37 mouse cellular contexts compared by ENCODE assay signal in the genomic region with DNA sequence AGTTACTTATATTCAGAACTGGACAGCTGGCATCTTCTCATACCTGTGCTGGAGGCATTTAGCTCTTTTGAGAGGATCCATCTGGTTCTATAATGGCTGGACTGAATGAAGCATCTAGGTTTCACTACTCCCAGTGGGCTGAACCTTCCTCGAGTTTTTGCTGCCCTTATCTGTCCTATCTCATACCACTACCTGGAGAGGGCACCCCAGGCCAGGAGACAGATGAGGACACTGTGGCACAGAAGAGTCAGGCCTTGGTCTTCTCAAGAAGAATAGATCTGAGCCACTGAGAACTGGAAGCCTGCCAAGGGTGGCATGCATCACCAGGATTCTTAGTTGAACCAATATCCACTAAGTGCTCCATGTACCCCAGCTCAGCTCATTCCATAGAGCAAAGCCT. TPM values are rescaled to one million over a fixed set of nuclear protein-coding genes. Genes with fewer than 3 reads are reported as not detected.
DNase-seq lines count a peak whose midpoint lies in the region; ATAC-seq lines count a peak whose summit lies in the region.
"Had no signal": no experiment of that assay in that cellular context is flagged by ENCODE, and none has a peak within 500 bp of the region (broad histone marks: within the 10 kb centered on the region; RNA-seq: fewer than 3 reads in every experiment).

No protein-coding gene starts in this region.

- H3K9ac ChIP-seq in neural tube, embryonic 14.5 days (replicated peaks; ENCODE audit: low read depth, low read length), result no peak overlapping the region
- no peak overlapping the region for H3K9ac ChIP-seq in embryonic facial prominence, embryonic 14.5 days (ENCODE audit: low read depth, low read length)
- H3K9ac ChIP-seq: forebrain, embryonic 15.5 days; heart, embryonic 13.5 days; hindbrain, embryonic 15.5 days; intestine, embryonic 15.5 days; limb, embryonic 13.5 days; neural tube, embryonic 12.5 days had no signal

- H3K27ac ChIP-seq in neural tube, embryonic 14.5 days (ENCODE audit: low read depth, low read length), result no peak overlapping the region
- no peak overlapping the region for H3K27ac ChIP-seq in embryonic facial prominence, embryonic 14.5 days (replicated peaks; ENCODE audit: low read depth, low read length)
- H3K27ac ChIP-seq: forebrain, embryonic 10.5 days; forebrain, embryonic 15.5 days; heart, adult 2 months; heart, embryonic 13.5 days; hindbrain, embryonic 10.5 days; hindbrain, embryonic 15.5 days; intestine, embryonic 15.5 days; left cerebral cortex, adult 2 months; limb, embryonic 13.5 days; neural tube, embryonic 12.5 days had no signal

- H3K4me3 ChIP-seq in neural tube, embryonic 14.5 days (ENCODE audit: low read depth, low read length), result no peak overlapping the region
- no peak overlapping the region for H3K4me3 ChIP-seq in embryonic facial prominence, embryonic 14.5 days (ENCODE audit: low read depth, low read length)
- H3K4me3 ChIP-seq: forebrain, embryonic 10.5 days; forebrain, embryonic 15.5 days; heart, adult 2 months; heart, embryonic 13.5 days; hindbrain, embryonic 10.5 days; hindbrain, embryonic 15.5 days; intestine, embryonic 15.5 days; left cerebral cortex, adult 2 months; limb, embryonic 13.5 days; neural tube, embryonic 12.5 days had no signal

- 69% methylated on average over 1 of the region's 1 CpGs for WGBS in neural tube, embryonic 14.5 days
- WGBS in embryonic facial prominence, embryonic 14.5 days, result 57% methylated on average over 1 of the region's 1 CpGs

- no peaks in the 10 kb centered on the region; the same call in 1 of the 2 replicates for H3K36me3 ChIP-seq in neural tube, embryonic 14.5 days (ENCODE audit: control insufficient read depth, insufficient read depth, low read length)
- 0 out of 2 replicates have a peak, but pooled peaks cover 4% of the 10 kb centered on the region for H3K36me3 ChIP-seq in embryonic facial prominence, embryonic 14.5 days (ENCODE audit: control insufficient read depth, insufficient read depth, low read length)
- H3K36me3 ChIP-seq: forebrain, embryonic 10.5 days; heart, embryonic 13.5 days; hindbrain, embryonic 10.5 days; intestine, embryonic 15.5 days had no signal

- peak; percentile 46 for DNase-seq in cerebellum, adult 9-11 months
- DNase-seq in cerebellum, postnatal 10 days, result no peak
- no peak for DNase-seq in neural tube, embryonic 10.5 days (ENCODE audit: extremely low spot score, low spot score)
- no peak for DNase-seq in embryonic facial prominence, embryonic 14.5 days (ENCODE audit: low spot score)
- DNase-seq in embryo, embryonic 11 days, result no peak
- DNase-seq in kidney, adult 8-10 months, result no peak
- DNase-seq: adrenal gland, adult 2 months; adrenal gland, postnatal 36 days; B cell, adult 2 months; gastrocnemius, postnatal 25 days; heart, adult 2 months; heart, postnatal 10 days; kidney, adult 2 months; kidney, postnatal 10 days; lung, postnatal 36 days; thymus, postnatal 14 days had no signal

- ATAC-seq in neural tube, embryonic 14.5 days (ENCODE audit: low read depth), result 0 out of 2 replicates have a peak, but pooled peaks have one; percentile 26
- 0 out of 2 replicates have a peak, but pooled peaks have one; percentile 12 for ATAC-seq in embryonic facial prominence, embryonic 14.5 days (ENCODE audit: low read depth)
- ATAC-seq: activated CD4-positive, CD25-positive, alpha-beta regulatory T cell, adult 4 months; forebrain, embryonic 15.5 days; intestine, embryonic 15.5 days; midbrain, embryonic 16.5 days had no signal

- no peaks in the 10 kb centered on the region for H3K4me1 ChIP-seq in neural tube, embryonic 14.5 days (ENCODE audit: control insufficient read depth, insufficient read depth, low read length)
- H3K4me1 ChIP-seq in embryonic facial prominence, embryonic 14.5 days (ENCODE audit: control insufficient read depth, insufficient read depth, low read length), result peaks cover 8% of the 10 kb centered on the region; the same call in 1 of the 2 replicates
- H3K4me1 ChIP-seq: forebrain, embryonic 15.5 days; heart, embryonic 13.5 days; hindbrain, embryonic 15.5 days; intestine, embryonic 15.5 days; neural tube, embryonic 12.5 days had no signal

- H3K4me2 ChIP-seq in neural tube, embryonic 14.5 days (ENCODE audit: low read depth, low read length), result no peak overlapping the region
- H3K4me2 ChIP-seq in embryonic facial prominence, embryonic 14.5 days (ENCODE audit: low read depth, low read length), result no peak overlapping the region
- H3K4me2 ChIP-seq: forebrain, embryonic 15.5 days; heart, embryonic 13.5 days; hindbrain, embryonic 15.5 days; intestine, embryonic 15.5 days; limb, embryonic 13.5 days; liver, embryonic 11.5 days; midbrain, embryonic 11.5 days; neural tube, embryonic 12.5 days had no signal

- no peaks in the 10 kb centered on the region for H3K9me3 ChIP-seq in neural tube, embryonic 14.5 days (ENCODE audit: control insufficient read depth, low read length)
- no peaks in the 10 kb centered on the region for H3K9me3 ChIP-seq in embryonic facial prominence, embryonic 14.5 days (ENCODE audit: control insufficient read depth, low read length)
- H3K9me3 ChIP-seq: forebrain, embryonic 10.5 days; forebrain, embryonic 15.5 days; heart, embryonic 13.5 days; hindbrain, embryonic 10.5 days; hindbrain, embryonic 15.5 days; intestine, embryonic 15.5 days; limb, embryonic 13.5 days; neural tube, embryonic 12.5 days had no signal

- no peaks in the 10 kb centered on the region for H3K27me3 ChIP-seq in neural tube, embryonic 14.5 days (ENCODE audit: control insufficient read depth, insufficient read depth, low read length)
- H3K27me3 ChIP-seq in embryonic facial prominence, embryonic 14.5 days (replicated peaks; ENCODE audit: control insufficient read depth, insufficient read depth, low read length), result no peaks in the 10 kb centered on the region
- H3K27me3 ChIP-seq: forebrain, embryonic 15.5 days; heart, embryonic 13.5 days; hindbrain, embryonic 15.5 days; intestine, embryonic 15.5 days; neural tube, embryonic 12.5 days had no signal

RNA-seq across cellular contexts. Expression of a gene that starts 9.1 kb away (rescaled TPM):
- polyA plus RNA-seq in neural tube, embryonic 14.5 days (2014; fragmentation: Nextera tagmentation; extraction: Ambion mirVana), result not detected in 2 replicates
- polyA plus RNA-seq in embryonic facial prominence, embryonic 14.5 days (2014; fragmentation: Nextera tagmentation; extraction: Ambion mirVana), result not detected in 2 replicates
- polyA plus RNA-seq: activated CD4-positive, CD25-positive, alpha-beta regulatory T cell, adult 4 months; adrenal gland, adult 2 months; cortical plate, adult 2 months; embryonic facial prominence, embryonic 11.5 days; forebrain, embryonic 10.5 days; forebrain, embryonic 15.5 days; frontal cortex, adult 2 months; heart, adult 2 months; heart, embryonic 13.5 days; hindbrain, embryonic 10.5 days; hindbrain, embryonic 15.5 days; intestine, embryonic 15.5 days; kidney, adult 2 months; large intestine, adult 2 months; limb, embryonic 13.5 days; liver, embryonic 11.5 days; liver, embryonic 16.5 days; lung, embryonic 16.5 days; midbrain, embryonic 11.5 days; midbrain, embryonic 16.5 days; neural tube, embryonic 12.5 days; stomach, embryonic 14.5 days had no signal
